Comparison of ENCODE assay signal across 8 mouse cellular contexts in the genomic region with DNA sequence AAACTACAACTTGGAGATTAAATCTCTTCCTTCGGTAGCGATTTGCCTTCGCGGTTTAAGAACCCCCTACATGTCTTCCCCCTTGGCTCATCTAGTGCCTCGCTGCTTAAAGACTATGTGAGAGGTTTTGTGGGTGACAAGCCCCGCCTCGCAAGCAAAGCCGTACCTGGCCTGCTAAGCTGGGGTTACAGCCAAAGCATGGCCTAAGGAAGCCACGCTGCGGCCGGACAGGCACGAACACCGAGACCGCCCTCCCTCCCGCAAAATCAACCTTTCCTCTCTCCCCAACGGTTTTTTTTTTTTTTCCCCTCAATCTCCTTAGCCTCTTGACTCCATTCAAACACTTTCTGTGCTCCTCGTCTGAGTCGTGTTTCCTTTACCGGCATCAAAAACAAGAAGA. TPM values are rescaled to one million over a fixed set of nuclear protein-coding genes. Genes with fewer than 3 reads are reported as not detected.
DNase-seq lines count a peak whose midpoint lies in the region; ATAC-seq and TF ChIP-seq lines count a peak whose summit lies in the region.

No protein-coding gene starts in this region.

- DNase-seq in 416B (ENCODE audit: low read depth), result peak; percentile 64
- DNase-seq in cerebellum, adult 9-10 months, result peak; percentile 53
- peak; percentile 30 to 48 for DNase-seq in kidney, postnatal 4 days
- no peak for DNase-seq in midbrain, embryonic 10.5 days (ENCODE audit: low spot score)
- peak; percentile 35 for DNase-seq in thymus, adult 2 months
- no peak for DNase-seq in Muller cell, postnatal 12 days (ENCODE audit: inconsistent ontology term)

- peaks cover 45% of the 10 kb centered on the region for H3K4me1 ChIP-seq in E14TG2a.4 (replicated peaks; ENCODE audit: low read depth, low read length)
- peaks cover 16% of the 10 kb centered on the region for H3K4me1 ChIP-seq in heart, embryonic 11.5 days (ENCODE audit: control insufficient read depth, insufficient read depth, low read length)
- H3K4me1 ChIP-seq in midbrain, embryonic 10.5 days, result peaks cover 24% of the 10 kb centered on the region
- peaks cover 7% of the 10 kb centered on the region for H3K4me1 ChIP-seq in thymus, adult 2 months (replicated peaks; ENCODE audit: control insufficient read depth, insufficient read depth, low read length)

- ATAC-seq in heart, embryonic 11.5 days (replicated peaks; ENCODE audit: insufficient number of reproducible peaks, low FRiP score, low TSS enrichment), result no peak

- WGBS in heart, embryonic 11.5 days (ENCODE audit: insufficient replicate concordance), result 0% methylated on average over 19 of the region's 19 CpGs
- WGBS in midbrain, embryonic 10.5 days, result under 1% methylated on average over 19 of the region's 19 CpGs
- WGBS in thymus, adult 2 months, result under 1% methylated on average over 19 of the region's 19 CpGs

- no peaks in the 10 kb centered on the region for H3K27me3 ChIP-seq in E14TG2a.4 (ENCODE audit: insufficient read depth, low read length)
- no peaks in the 10 kb centered on the region for H3K27me3 ChIP-seq in heart, embryonic 11.5 days (ENCODE audit: control insufficient read depth, insufficient read depth, low read length)
- H3K27me3 ChIP-seq in midbrain, embryonic 10.5 days (ENCODE audit: low read depth, poor library complexity, severe bottlenecking), result no peaks in the 10 kb centered on the region
- no peaks in the 10 kb centered on the region for H3K27me3 ChIP-seq in thymus, adult 2 months (ENCODE audit: control insufficient read depth, insufficient read depth, low read length)

- no peak for TF ChIP-seq POLR2A in thymus, adult 2 months (IDR thresholded peaks at IDR 0.05; ENCODE audit: control insufficient read depth, extremely low read depth, insufficient read depth, low read length, poor library complexity)

- H3K9ac ChIP-seq in heart, embryonic 11.5 days (ENCODE audit: low read depth, low read length), result peak overlapping the region; percentile 92

- no peak for TF ChIP-seq CTCF in E14TG2a.4 (conservative IDR thresholded peaks at IDR 0.05; ENCODE audit: low read length)
- no peak for TF ChIP-seq CTCF in thymus, adult 2 months (IDR thresholded peaks at IDR 0.05; ENCODE audit: borderline replicate concordance, control insufficient read depth, extremely low read depth, insufficient read depth, low read length, poor library complexity)

- peak overlapping the region; percentile 87 for H3K27ac ChIP-seq in heart, embryonic 11.5 days (ENCODE audit: low read depth, low read length)
- peak overlapping the region; percentile 91 for H3K27ac ChIP-seq in midbrain, embryonic 10.5 days (replicated peaks)
- peak overlapping the region; percentile 54; the same call in 1 of the 2 replicates for H3K27ac ChIP-seq in thymus, adult 2 months (ENCODE audit: control insufficient read depth, insufficient read depth, low read length)

- H3K4me2 ChIP-seq in heart, embryonic 11.5 days, result peak overlapping the region; percentile 72

- H3K9me3 ChIP-seq in E14TG2a.4 (ENCODE audit: low read length), result no peaks in the 10 kb centered on the region
- H3K9me3 ChIP-seq in heart, embryonic 11.5 days (replicated peaks; ENCODE audit: control insufficient read depth, low read length), result no peaks in the 10 kb centered on the region
- no peaks in the 10 kb centered on the region for H3K9me3 ChIP-seq in midbrain, embryonic 10.5 days (replicated peaks)

- peak overlapping the region; percentile 99 for H3K4me3 ChIP-seq in E14TG2a.4 (replicated peaks; ENCODE audit: low read length)
- H3K4me3 ChIP-seq in heart, embryonic 11.5 days (ENCODE audit: low read depth, low read length), result peak overlapping the region; percentile 82
- peak overlapping the region; percentile 86 for H3K4me3 ChIP-seq in midbrain, embryonic 10.5 days
- H3K4me3 ChIP-seq in thymus, adult 2 months (ENCODE audit: control insufficient read depth, insufficient read depth, low read length), result peak overlapping the region; percentile 91

- peaks cover 44% of the 10 kb centered on the region for H3K36me3 ChIP-seq in E14TG2a.4 (ENCODE audit: insufficient read depth, low read length)
- peaks cover 2% of the 10 kb centered on the region; the same call in 1 of the 2 replicates for H3K36me3 ChIP-seq in heart, embryonic 11.5 days (ENCODE audit: control insufficient read depth, insufficient read depth, low read length)
- H3K36me3 ChIP-seq in midbrain, embryonic 10.5 days, result peaks cover 35% of the 10 kb centered on the region
- H3K36me3 ChIP-seq in thymus, adult 2 months (ENCODE audit: control insufficient read depth, insufficient read depth, low read length), result no peaks in the 10 kb centered on the region

RNA-seq across cellular contexts. Expression of a gene that starts 0.4 kb away (rescaled TPM):
- 55.7 and 63.1 TPM in 2 replicates for polyA plus RNA-seq in heart, embryonic 11.5 days (2014; fragmentation: Nextera tagmentation; extraction: Ambion mirVana)
- 94.7 and 98.2 TPM in 2 replicates for polyA plus RNA-seq in midbrain, embryonic 10.5 days (2016; fragmentation: Nextera tagmentation; extraction: Ambion mirVana)
- 12.6 and 14.5 TPM in 2 replicates for polyA plus RNA-seq in thymus, adult 2 months (2012; rRNA removed)

RNA-seq across cellular contexts. Expression of a gene that starts 0.5 kb away (rescaled TPM):
- polyA plus RNA-seq in heart, embryonic 11.5 days (2014; fragmentation: Nextera tagmentation; extraction: Ambion mirVana), result 15.5 TPM in 2 replicates
- 32.5 and 34.1 TPM in 2 replicates for polyA plus RNA-seq in midbrain, embryonic 10.5 days (2016; fragmentation: Nextera tagmentation; extraction: Ambion mirVana)
- 4.8 and 5.2 TPM in 2 replicates for polyA plus RNA-seq in thymus, adult 2 months (2012; rRNA removed)

Comparison
In these comparisons a context has a peak if more than half of its experiments do, and no peak if none do; other contexts are left out.
1. DNase-seq: peak in 416B (single experiment), cerebellum, adult 9-10 months (single experiment), kidney, postnatal 4 days (2 of 2) and thymus, adult 2 months (single experiment); none in midbrain, embryonic 10.5 days (single experiment) and Muller cell, postnatal 12 days (single experiment).
2. Peak in every context shown above with its lines, with median percentiles within 50 percentile points of each other: H3K4me3 ChIP-seq and H3K27ac ChIP-seq.